Mouse (Mus musculus) layer of hippocampus, adult 2 months (tissue): ENCODE measurements around the gene Sult1a1. TPM values are rescaled to one million over a fixed set of nuclear protein-coding genes. Genes with fewer than 3 reads are reported as not detected.
"Not testable (repeated sequence)": the region's sequence is repeated elsewhere in the genome, so short reads cannot be mapped to it uniquely, and the experiment has no call there.

Experiments used
- DNase-seq, 2 experiments: peaks; one replicate each; pipeline ENCODE4 v3.0.0; 2022; ENCODE audit warnings: low spot score in 2 of 2
- H3K27ac ChIP-seq: fragments of 200-600 bp; 2 replicates; pipeline ENCODE4 v1.8.1; 2022
- H3K4me3 ChIP-seq: fragments of 200-600 bp; 2 replicates; pipeline ENCODE4 v1.8.1; 2022; ENCODE audit warnings: mild to moderate bottlenecking
- CTCF ChIP-seq: fragments of 200-600 bp; conservative IDR thresholded peaks from 2 replicates; pipeline ENCODE4 v1.8.1; 2022; ENCODE audit warnings: antibody characterized with exemption, mild to moderate bottlenecking, moderate library complexity
- total RNA-seq, 2 experiments: library from RNA; stranded (reverse); gene quantifications; 2 replicates each; pipeline ENCODE4 v1.2.3; 2021

Sult1a1 gene
- total RNA-seq, 2 experiments from 2014 or later = 9.1 to 9.4 TPM

GRCm38 (mm10) chr7:126643244-126643617 lies 33.0 kb downstream of the Sult1a1 start:
- peak; percentile 79 for TF ChIP-seq CTCF
- not testable (repeated sequence) for H3K4me3 ChIP-seq, H3K27ac ChIP-seq
- DNase-seq = peak in 1 of 2 experiments; percentile 46

- Histone ChIP-seq H3K27ac (no peak overlapping the region), H3K4me3 (no peak overlapping the region)
- no peak for DNase-seq
- peak; percentile 47 for TF ChIP-seq CTCF
Observed at GRCm38 (mm10) chr7:126642545-126643243, 33.5 kb downstream of the Sult1a1 start.

- H3K27ac ChIP-seq = no peak overlapping the region
- TF ChIP-seq CTCF = peak; percentile 89
- H3K4me3 ChIP-seq = no peak overlapping the region
- DNase-seq = peak in 1 of 2 experiments; percentile 52
Observed at GRCm38 (mm10) chr7:126636733-126637520, 39.3 kb downstream of the Sult1a1 start.

GRCm38 (mm10) chr7:126635375-126635774 lies 40.9 kb downstream of the Sult1a1 start:
- no peak for TF ChIP-seq CTCF
- no peak overlapping the region for H3K27ac ChIP-seq
- DNase-seq = no peak
- H3K4me3 ChIP-seq = no peak overlapping the region

- Histone ChIP-seq H3K27ac (no peak overlapping the region), H3K4me3 (no peak overlapping the region)
- DNase-seq = no peak
- TF ChIP-seq CTCF = no peak
Observed at GRCm38 (mm10) chr7:126632478-126632877, 43.8 kb downstream of the Sult1a1 start.

GRCm38 (mm10) chr7:126630824-126631518 lies 45.3 kb downstream of the Sult1a1 start, which contains the start of gene Nupr1:
TSS of gene Nupr1 (minus strand) at chr7:126630861.
- H3K27ac ChIP-seq = no peak within 1 kb of the TSS
- no peak within 1 kb of the TSS for H3K4me3 ChIP-seq
- DNase-seq = no peak
- TF ChIP-seq CTCF = no peak

- DNase-seq = no peak
- no peak for TF ChIP-seq CTCF
- H3K4me3 ChIP-seq = no peak overlapping the region
- H3K27ac ChIP-seq = no peak overlapping the region
Observed at GRCm38 (mm10) chr7:126629915-126630314, 46.3 kb downstream of the Sult1a1 start.

GRCm38 (mm10) chr7:126628111-126628510 lies 48.1 kb downstream of the Sult1a1 start:
- Histone ChIP-seq H3K4me3 (no peak overlapping the region), H3K27ac (no peak overlapping the region)
- DNase-seq = no peak
- TF ChIP-seq CTCF = no peak

- Histone ChIP-seq H3K4me3 (no peak overlapping the region), H3K27ac (0 out of 2 replicates have a peak overlapping the region, but pooled peaks have one; percentile 7)
- DNase-seq = no peak
- no peak for TF ChIP-seq CTCF
Observed at GRCm38 (mm10) chr7:126625807-126626600, 50.2 kb downstream of the Sult1a1 start.

- TF ChIP-seq CTCF = no peak
- Histone ChIP-seq H3K27ac (peak overlapping the region; percentile 36; the same call in 1 of the 2 replicates), H3K4me3 (peak overlapping the region; percentile 4; the same call in 1 of the 2 replicates)
- peak; percentile 12 to 27 for DNase-seq
Observed at GRCm38 (mm10) chr7:126625369-126625768, 50.9 kb downstream of the Sult1a1 start.

GRCm38 (mm10) chr7:126624774-126625173 lies 51.5 kb downstream of the Sult1a1 start:
- Histone ChIP-seq H3K4me3 (peak overlapping the region; percentile 4; the same call in 1 of the 2 replicates), H3K27ac (peak overlapping the region; percentile 36; the same call in 1 of the 2 replicates)
- DNase-seq = no peak
- TF ChIP-seq CTCF = no peak; the same call in 1 of the 2 replicates

GRCm38 (mm10) chr7:126623381-126623780 lies 52.9 kb downstream of the Sult1a1 start:
- no peak for DNase-seq
- no peak overlapping the region for H3K4me3 ChIP-seq
- TF ChIP-seq CTCF = no peak
- no peak overlapping the region for H3K27ac ChIP-seq

Other genes with a start within 250 kb of the Sult1a1 start
- gene Rabep2, start 247.7 kb downstream of the Sult1a1 start, total RNA-seq = 10 to 100 TPM; 13.5 to 14.7 TPM
- gene Atp2a1, start 213.3 kb downstream of the Sult1a1 start, total RNA-seq = under 1 TPM; 0.81 to 0.84 TPM
- gene Sh2b1, start 201.0 kb downstream of the Sult1a1 start, total RNA-seq = 10 to 100 TPM; 69.1 to 70.1 TPM
- 10 to 100 TPM; 81.9 to 86.7 TPM for gene Tufm, start 189.1 kb downstream of the Sult1a1 start, total RNA-seq
- gene Atxn2l, start 173.0 kb downstream of the Sult1a1 start, total RNA-seq = 100 to 1,000 TPM; 132 to 133 TPM
- gene Eif3c, start 110.0 kb downstream of the Sult1a1 start, total RNA-seq = 100 to 1,000 TPM; 174 to 190 TPM
- under 1 TPM; 0.37 to 0.44 TPM for gene Apobr, start 91.5 kb downstream of the Sult1a1 start, total RNA-seq
- 10 to 100 TPM; 28.4 to 36.4 TPM for gene Cln3, start 90.6 kb downstream of the Sult1a1 start, total RNA-seq
- gene Il27, start 81.5 kb downstream of the Sult1a1 start, total RNA-seq = not detected
- 10 to 100 TPM; 10.3 to 12.2 TPM for gene Nupr1, start 45.6 kb downstream of the Sult1a1 start, total RNA-seq
- 10 to 100 TPM; 27.8 to 28.4 TPM for gene Sgf29, start 27.1 kb downstream of the Sult1a1 start, total RNA-seq
- 100 to 1,000 TPM; 103 to 112 TPM for gene Bola2, start 19.0 kb upstream of the Sult1a1 start, total RNA-seq
- gene Slx1b, start 19.4 kb upstream of the Sult1a1 start, total RNA-seq = 10 to 100 TPM; 18.9 to 22.3 TPM
- gene Coro1a, start 31.4 kb upstream of the Sult1a1 start, total RNA-seq = 100 to 1,000 TPM; 130 to 135 TPM
- 100 to 1,000 TPM; 170 to 175 TPM for gene Mapk3, start 83.2 kb upstream of the Sult1a1 start, total RNA-seq
- 1 to 10 TPM; 3.1 to 7.0 TPM for gene Gdpd3, start 89.9 kb upstream of the Sult1a1 start, total RNA-seq
- 100 to 1,000 TPM; 283 to 289 TPM for gene Ypel3, start 100.5 kb upstream of the Sult1a1 start, total RNA-seq
- gene Tbx6, start 105.1 kb upstream of the Sult1a1 start, total RNA-seq = 1 to 10 TPM in 1 of 2 experiments, under 1 TPM in 1; 0.54 to 1.0 TPM
- gene Ppp4c, start 116.1 kb upstream of the Sult1a1 start, total RNA-seq = 10 to 100 TPM; 50.2 to 54.9 TPM
- gene Fam57b, start 121.2 kb upstream of the Sult1a1 start, total RNA-seq = 10 to 100 TPM; 73.8 to 74.7 TPM
- gene 4930451I11Rik, start 155.2 kb upstream of the Sult1a1 start, total RNA-seq = not detected
- gene Doc2a, start 171.0 kb upstream of the Sult1a1 start, total RNA-seq = 10 to 100 TPM; 19.2 to 20.5 TPM
- gene Hirip3, start 185.5 kb upstream of the Sult1a1 start, total RNA-seq = 10 to 100 TPM; 32.2 to 38.5 TPM
- gene Ino80e, start 185.9 kb upstream of the Sult1a1 start, total RNA-seq = 10 to 100 TPM; 49.2 to 49.4 TPM
- 100 to 1,000 TPM; 154 to 163 TPM for gene Taok2, start 208.3 kb upstream of the Sult1a1 start, total RNA-seq
- 10 to 100 TPM; 21.4 to 23.3 TPM for gene Tmem219, start 246.5 kb upstream of the Sult1a1 start, total RNA-seq